Mouse (Mus musculus): ENCODE results near the gene Tmprss6.

- TF ChIP-seq CTCF (IDR thresholded peaks at IDR 0.05; ENCODE audit: extremely low read depth, insufficient read length, insufficient replicate concordance, low read depth, low read length): no peak
- no peak; the same call in 1 of the 2 replicates for TF ChIP-seq POLR2A (IDR thresholded peaks at IDR 0.05; ENCODE audit: low read depth, low read length)
Observed at GRCm38 (mm10) chr15:78405517-78406211, 62.8 kb downstream of the Tmprss6 start, which contains the start of gene Tst.

Data from small intestine, adult 2 months (tissue).